Mouse (Mus musculus) monocyte, adult 2 months (primary cell): ENCODE results near the gene Cldn5.
A peak's percentile ranks its signal among the peaks of the same experiment; 100 is the strongest.

Experiments used
- DNase-seq, 2 experiments: peaks; one replicate each; pipeline ENCODE4 v3.0.0; 2022; ENCODE audit warnings: low spot score in 2 of 2, low read depth in 1 of 2

Gene Cldn5

GRCm38 (mm10) chr16:18785025-18785424 lies 8.4 kb downstream of the Cldn5 start:
- DNase-seq = no peak

DNA sequence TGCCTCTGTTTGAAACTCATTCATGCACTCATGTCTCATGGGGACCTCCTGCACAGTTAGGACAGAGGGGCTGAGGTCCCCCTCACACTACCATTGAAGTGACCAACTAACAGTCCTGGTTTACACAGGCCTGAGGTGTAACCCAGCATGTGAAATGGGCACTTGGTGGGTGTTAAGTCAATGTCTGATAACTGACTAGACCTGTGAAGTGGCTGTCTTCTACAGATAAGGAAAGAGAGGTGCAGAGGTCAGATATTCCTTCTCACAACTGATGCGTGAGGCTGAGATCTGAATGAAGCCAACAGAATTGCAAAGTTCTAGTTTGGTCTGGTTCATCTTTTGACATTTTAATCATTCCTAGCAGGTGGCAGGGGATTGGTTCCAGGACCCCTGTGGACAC lies 8.8 kb downstream of the Cldn5 start:
- no peak for DNase-seq

DNA sequence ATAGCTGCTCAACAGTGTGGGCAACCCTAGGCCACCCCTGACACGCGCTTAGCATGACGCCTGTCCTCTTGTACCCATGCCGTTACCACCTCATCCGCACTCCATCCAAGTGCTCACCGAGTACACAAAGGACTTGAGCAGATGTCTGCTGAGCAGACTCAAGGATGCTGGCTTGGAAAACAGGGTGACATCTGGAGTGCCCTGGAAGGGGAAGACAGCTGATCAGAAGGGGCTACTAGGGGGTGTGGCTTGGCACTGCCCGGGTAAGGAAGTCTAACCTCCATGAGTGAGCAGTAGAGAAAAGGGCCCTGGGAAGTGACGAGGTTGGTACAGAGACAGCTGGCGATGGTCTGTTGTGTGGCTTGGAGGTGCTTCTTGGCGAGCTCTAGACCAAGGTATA lies 10.0 kb downstream of the Cldn5 start:
- no peak for DNase-seq

DNA sequence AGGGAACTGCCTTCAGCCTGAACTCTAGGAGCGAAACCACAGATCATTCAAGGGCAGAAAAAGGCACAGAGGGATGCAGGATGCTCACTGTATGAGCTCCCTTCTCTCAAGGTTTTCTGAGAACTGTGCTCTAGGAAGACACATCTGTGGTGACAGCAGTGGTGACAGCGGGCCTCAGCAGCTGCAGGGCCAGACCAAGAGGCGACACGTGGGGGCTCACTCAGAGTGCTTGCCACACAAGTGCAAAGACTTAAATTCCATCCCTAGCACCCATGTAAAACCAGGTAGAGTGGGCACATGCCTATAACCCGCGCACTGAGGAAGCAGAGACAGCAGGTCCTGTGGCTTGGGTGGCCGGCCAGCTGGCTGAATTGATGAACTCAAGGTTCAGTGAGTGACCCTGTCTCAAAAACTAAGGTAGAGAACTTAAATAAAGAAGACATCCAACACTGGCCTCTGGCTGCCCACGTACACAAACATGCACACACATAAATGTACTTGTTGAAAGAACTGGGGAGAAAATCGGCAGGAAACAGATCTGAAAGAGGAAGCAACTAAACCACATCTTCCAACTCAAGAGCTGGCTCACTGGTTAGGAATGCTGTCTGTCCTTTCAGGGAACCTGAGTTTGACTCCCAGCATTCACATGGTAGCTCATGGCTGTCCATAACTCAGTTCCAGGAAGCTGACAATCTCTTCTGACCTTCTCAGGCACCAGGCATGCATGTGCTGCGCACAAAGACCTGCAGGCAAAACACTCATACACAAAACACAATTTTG lies 12.2 kb downstream of the Cldn5 start:
- DNase-seq = no peak

- DNase-seq = no peak
Observed at GRCm38 (mm10) chr16:18795223-18795899, 18.7 kb downstream of the Cldn5 start.

DNA sequence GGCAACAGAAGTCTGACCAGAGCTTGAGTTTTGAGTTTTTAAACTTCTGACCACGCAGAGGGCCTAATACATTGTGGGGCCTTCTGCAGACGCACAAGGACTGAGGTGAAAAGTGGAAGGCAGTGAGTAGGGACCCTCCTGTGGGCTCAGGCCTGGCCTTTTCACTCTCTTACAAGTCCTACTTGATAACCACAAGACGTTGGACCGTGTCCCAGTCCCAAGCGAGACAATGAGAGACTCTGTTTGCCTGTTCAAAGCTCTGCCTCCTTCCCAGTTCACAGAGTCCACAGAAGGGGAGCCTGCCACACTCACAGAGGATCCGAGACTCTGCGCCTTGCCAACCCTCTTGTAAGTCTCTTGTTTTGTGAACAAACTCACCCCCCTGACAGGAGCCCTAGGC lies 20.0 kb downstream of the Cldn5 start:
- no peak for DNase-seq

DNA sequence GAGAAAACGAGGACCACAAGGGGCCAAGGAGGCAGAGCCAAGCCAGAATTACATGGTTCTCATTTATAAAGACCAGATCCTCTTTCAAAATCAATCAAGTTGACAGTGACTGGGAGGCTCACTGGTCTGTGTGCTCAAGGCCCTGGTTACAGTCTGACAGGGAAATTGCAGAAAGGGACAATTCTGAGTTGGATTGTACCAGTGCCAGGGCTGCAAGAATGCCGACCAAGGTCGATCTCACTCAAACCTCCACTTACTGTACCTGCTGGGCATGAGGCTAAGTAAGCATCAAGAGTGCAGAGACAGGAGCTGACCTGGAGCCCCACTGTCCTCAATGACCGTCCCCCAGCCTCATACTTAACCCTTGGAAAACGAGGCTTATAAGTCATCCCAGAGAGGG lies 21.5 kb downstream of the Cldn5 start:
- no peak for DNase-seq

DNA sequence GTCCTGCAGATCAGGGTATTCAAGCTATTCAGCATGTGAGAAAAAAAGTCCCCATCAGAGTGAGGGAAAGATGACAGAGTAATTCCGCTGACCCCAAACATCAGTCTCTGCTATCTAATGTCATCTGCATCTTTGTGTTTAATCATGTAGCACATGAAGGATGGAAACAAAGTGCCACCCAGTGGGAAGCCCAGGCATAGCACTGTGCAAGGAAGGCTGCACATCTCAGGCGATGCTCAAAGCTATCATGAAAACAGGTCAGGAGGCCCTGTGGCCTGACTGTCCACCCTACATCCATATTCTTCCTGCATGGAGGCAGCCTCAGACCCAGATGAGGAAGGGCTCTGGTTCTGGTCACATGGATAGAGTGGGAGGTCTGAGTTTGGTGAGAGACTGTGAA lies 22.2 kb downstream of the Cldn5 start:
- no peak for DNase-seq

DNA sequence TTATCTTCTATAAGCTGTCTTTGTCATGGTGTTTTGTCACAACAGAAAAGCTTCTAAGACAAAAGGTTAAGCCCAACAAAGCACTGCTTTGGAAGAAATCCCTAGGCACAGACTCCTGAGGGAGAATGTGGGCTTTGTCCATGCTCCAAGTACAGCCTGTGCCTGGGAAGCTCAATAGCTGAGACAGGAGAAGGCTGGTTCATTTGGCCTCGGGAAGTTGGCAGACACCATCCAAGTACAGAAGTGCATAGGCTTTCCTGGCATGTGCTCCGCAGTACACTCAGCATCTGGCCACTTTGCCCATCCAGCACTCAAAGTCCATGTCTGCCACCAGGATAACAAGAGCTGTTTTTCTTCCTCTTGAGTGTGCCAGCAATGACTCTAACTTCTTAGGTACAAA lies 29.1 kb downstream of the Cldn5 start:
- no peak for DNase-seq

DNA sequence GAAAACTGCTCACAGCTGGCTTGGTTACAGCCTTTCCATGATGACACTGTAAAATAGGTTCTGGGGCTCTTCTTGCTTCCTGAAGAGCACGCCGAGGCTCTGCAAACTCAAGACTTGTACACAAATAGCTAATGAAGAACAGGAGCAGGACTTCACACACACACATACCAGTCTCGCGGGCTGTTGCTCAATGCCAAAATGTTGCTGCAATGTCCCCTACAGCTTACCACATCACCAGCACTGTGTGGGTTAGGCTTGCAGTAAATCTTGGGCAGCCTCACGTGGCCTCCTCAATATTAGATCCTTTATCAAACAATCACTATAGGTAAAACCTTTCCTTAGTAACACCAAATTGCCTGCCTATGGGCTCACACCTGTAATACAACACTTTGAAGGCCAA lies 32.4 kb downstream of the Cldn5 start:
- peak; percentile 9 to 28 for DNase-seq

DNA sequence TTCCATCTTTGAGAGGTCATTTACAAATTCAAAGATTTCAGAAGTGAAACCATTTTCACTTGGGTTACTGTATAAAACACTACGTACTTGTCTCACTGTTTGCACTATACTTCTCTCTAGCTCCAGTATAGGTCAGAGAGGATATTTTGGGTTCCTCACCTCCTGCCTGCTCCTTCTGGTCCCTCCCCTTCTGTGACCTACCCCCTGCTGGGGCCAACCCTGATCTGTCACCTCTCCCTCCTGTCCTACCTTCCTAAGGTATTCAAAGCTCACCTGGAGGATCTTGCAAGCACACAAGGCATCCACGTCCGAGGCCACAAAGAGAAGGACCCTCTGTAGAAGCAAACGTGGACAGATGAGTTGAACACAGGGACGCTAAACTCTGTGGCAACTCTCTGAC lies 34.4 kb downstream of the Cldn5 start:
- no peak for DNase-seq

GRCm38 (mm10) chr16:18811468-18812384 lies 35.1 kb downstream of the Cldn5 start, which contains the start of the genes Ufd1 and Cdc45:
TSS of gene Ufd1 (plus strand) at chr16:18811779.
TSS of gene Cdc45 (minus strand) at chr16:18811987.
- peak; percentile 81 to 82 for DNase-seq

DNA sequence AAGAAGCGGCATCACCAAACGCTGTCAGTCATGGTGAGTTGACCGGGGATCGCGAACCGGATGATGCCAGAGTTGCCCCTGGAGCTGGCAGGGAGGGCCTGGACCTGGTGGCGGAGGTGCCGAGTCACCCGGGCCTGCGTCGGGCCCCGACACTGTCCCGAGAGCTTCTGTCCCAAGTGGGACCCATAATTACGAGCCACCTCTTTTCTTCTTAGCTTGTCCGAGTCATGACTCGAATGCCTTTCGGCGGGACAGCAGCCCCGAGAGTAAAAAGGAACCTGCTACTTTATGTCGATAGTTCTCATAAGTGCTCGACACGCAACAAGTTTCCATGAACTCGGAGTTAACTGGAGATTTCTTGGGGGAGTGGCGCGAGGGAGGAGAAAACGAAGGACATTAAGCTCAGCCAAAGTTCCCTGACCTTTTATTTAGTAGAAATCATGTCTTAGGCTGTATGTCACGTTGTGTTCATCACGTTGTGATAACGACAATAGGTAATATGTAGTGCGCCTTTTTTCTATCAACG lies 35.8 kb downstream of the Cldn5 start:
- no peak for DNase-seq

- no peak for DNase-seq
Observed at GRCm38 (mm10) chr16:18822356-18822755, 45.7 kb downstream of the Cldn5 start.

- DNase-seq = no peak
Observed at GRCm38 (mm10) chr16:18822925-18823324, 46.3 kb downstream of the Cldn5 start.
